Mouse (Mus musculus): ENCODE results near the gene Frmd4b. TPM values are rescaled to one million over a fixed set of nuclear protein-coding genes. Genes with fewer than 3 reads are reported as not detected.

The Frmd4b gene
- polyA plus RNA-seq, 1 experiment: 22.3 TPM

- no peaks in the 10 kb centered on the region for H3K4me1 ChIP-seq (ENCODE audit: control insufficient read depth, insufficient read depth, low read length)
- 86% methylated on average over 5 of the region's 5 CpGs for WGBS
- DNase-seq: no peak
- H3K4me3 ChIP-seq (replicated peaks; ENCODE audit: extremely low read depth, low read depth, low read length): no peak overlapping the region
- no peak for TF ChIP-seq CTCF (IDR thresholded peaks at IDR 0.05; ENCODE audit: insufficient read depth, low read length)
Measured at GRCm38 (mm10) chr6:97572226-97572625, 45.1 kb downstream of the Frmd4b start.

GRCm38 (mm10) chr6:97568538-97568937 lies 48.8 kb downstream of the Frmd4b start:
- Histone ChIP-seq H3K4me1 (ENCODE audit: control insufficient read depth, insufficient read depth, low read length) (no peaks in the 10 kb centered on the region), H3K4me3 (replicated peaks; ENCODE audit: extremely low read depth, low read depth, low read length) (no peak overlapping the region)
- no peak for DNase-seq
- WGBS: 34% methylated on average over 6 of the region's 6 CpGs
- TF ChIP-seq POLR2A (IDR thresholded peaks at IDR 0.05; ENCODE audit: borderline replicate concordance, extremely low read depth, low read depth, low read length) (no peak), CTCF (IDR thresholded peaks at IDR 0.05; ENCODE audit: insufficient read depth, low read length) (no peak)

- no peak for TF ChIP-seq CTCF (IDR thresholded peaks at IDR 0.05; ENCODE audit: insufficient read depth, low read length)
- no peak for TF ChIP-seq POLR2A (IDR thresholded peaks at IDR 0.05; ENCODE audit: borderline replicate concordance, extremely low read depth, low read depth, low read length)
- H3K4me3 ChIP-seq (replicated peaks; ENCODE audit: extremely low read depth, low read depth, low read length): no peak overlapping the region
- H3K4me1 ChIP-seq (ENCODE audit: control insufficient read depth, insufficient read depth, low read length): no peaks in the 10 kb centered on the region
- WGBS: 71% methylated on average over 4 of the region's 4 CpGs
- no peak for DNase-seq
Measured at GRCm38 (mm10) chr6:97566746-97567145, 50.6 kb downstream of the Frmd4b start.

GRCm38 (mm10) chr6:97557147-97557546 lies 60.2 kb downstream of the Frmd4b start:
- DNase-seq: no peak
- whole genome bisulfite sequencing: 71% methylated on average over 8 of the region's 8 CpGs
- TF ChIP-seq CTCF (IDR thresholded peaks at IDR 0.05; ENCODE audit: insufficient read depth, low read length) (no peak), POLR2A (IDR thresholded peaks at IDR 0.05; ENCODE audit: borderline replicate concordance, extremely low read depth, low read depth, low read length) (no peak)
- no peaks in the 10 kb centered on the region for H3K4me1 ChIP-seq (ENCODE audit: control insufficient read depth, insufficient read depth, low read length)
- no peak overlapping the region for H3K4me3 ChIP-seq (replicated peaks; ENCODE audit: extremely low read depth, low read depth, low read length)

GRCm38 (mm10) chr6:97555637-97556036 lies 61.7 kb downstream of the Frmd4b start:
- Histone ChIP-seq H3K4me3 (replicated peaks; ENCODE audit: extremely low read depth, low read depth, low read length) (no peak overlapping the region), H3K4me1 (ENCODE audit: control insufficient read depth, insufficient read depth, low read length) (no peaks in the 10 kb centered on the region)
- no peak for DNase-seq
- 95% methylated on average over 7 of the region's 7 CpGs for WGBS
- TF ChIP-seq CTCF (IDR thresholded peaks at IDR 0.05; ENCODE audit: insufficient read depth, low read length) (no peak), POLR2A (IDR thresholded peaks at IDR 0.05; ENCODE audit: borderline replicate concordance, extremely low read depth, low read depth, low read length) (no peak)

- Histone ChIP-seq H3K4me3 (replicated peaks; ENCODE audit: extremely low read depth, low read depth, low read length) (no peak overlapping the region), H3K4me1 (ENCODE audit: control insufficient read depth, insufficient read depth, low read length) (no peaks in the 10 kb centered on the region)
- 54% methylated on average over 4 of the region's 4 CpGs for whole genome bisulfite sequencing
- no peak for DNase-seq
- TF ChIP-seq POLR2A (IDR thresholded peaks at IDR 0.05; ENCODE audit: borderline replicate concordance, extremely low read depth, low read depth, low read length) (no peak), CTCF (IDR thresholded peaks at IDR 0.05; ENCODE audit: insufficient read depth, low read length) (no peak)
Measured at GRCm38 (mm10) chr6:97553431-97553830, 63.9 kb downstream of the Frmd4b start.

GRCm38 (mm10) chr6:97552573-97552972 lies 64.8 kb downstream of the Frmd4b start:
- TF ChIP-seq POLR2A (IDR thresholded peaks at IDR 0.05; ENCODE audit: borderline replicate concordance, extremely low read depth, low read depth, low read length): no peak
- TF ChIP-seq CTCF (IDR thresholded peaks at IDR 0.05; ENCODE audit: insufficient read depth, low read length): no peak
- DNase-seq: no peak
- Histone ChIP-seq H3K4me3 (replicated peaks; ENCODE audit: extremely low read depth, low read depth, low read length) (no peak overlapping the region), H3K4me1 (ENCODE audit: control insufficient read depth, insufficient read depth, low read length) (no peaks in the 10 kb centered on the region)
- 90% methylated on average over 3 of the region's 3 CpGs for WGBS

GRCm38 (mm10) chr6:97551884-97552283 lies 65.5 kb downstream of the Frmd4b start:
- TF ChIP-seq CTCF (IDR thresholded peaks at IDR 0.05; ENCODE audit: insufficient read depth, low read length) (no peak), POLR2A (IDR thresholded peaks at IDR 0.05; ENCODE audit: borderline replicate concordance, extremely low read depth, low read depth, low read length) (no peak)
- WGBS: 64% methylated on average over 8 of the region's 8 CpGs
- no peak overlapping the region for H3K4me3 ChIP-seq (replicated peaks; ENCODE audit: extremely low read depth, low read depth, low read length)

GRCm38 (mm10) chr6:97551161-97551560 lies 66.2 kb downstream of the Frmd4b start:
- WGBS: 73% methylated on average over 4 of the region's 4 CpGs
- DNase-seq: no peak
- H3K4me1 ChIP-seq (ENCODE audit: control insufficient read depth, insufficient read depth, low read length): no peaks in the 10 kb centered on the region
- no peak for TF ChIP-seq POLR2A (IDR thresholded peaks at IDR 0.05; ENCODE audit: borderline replicate concordance, extremely low read depth, low read depth, low read length)
- no peak for TF ChIP-seq CTCF (IDR thresholded peaks at IDR 0.05; ENCODE audit: insufficient read depth, low read length)
- no peak overlapping the region for H3K4me3 ChIP-seq (replicated peaks; ENCODE audit: extremely low read depth, low read depth, low read length)

More at GRCm38 (mm10) chr6:97551884-97552283, 65.5 kb downstream of the Frmd4b start:
- no peak for DNase-seq
- no peaks in the 10 kb centered on the region for H3K4me1 ChIP-seq (ENCODE audit: control insufficient read depth, insufficient read depth, low read length)

GRCm38 (mm10) chr6:97540458-97540857 lies 76.9 kb downstream of the Frmd4b start:
- Histone ChIP-seq H3K4me1 (ENCODE audit: control insufficient read depth, insufficient read depth, low read length) (no peaks in the 10 kb centered on the region; the same call in 1 of the 2 replicates), H3K4me3 (replicated peaks; ENCODE audit: extremely low read depth, low read depth, low read length) (no peak overlapping the region)
- WGBS: 86% methylated on average over 2 of the region's 2 CpGs
- TF ChIP-seq POLR2A (IDR thresholded peaks at IDR 0.05; ENCODE audit: borderline replicate concordance, extremely low read depth, low read depth, low read length): no peak
- no peak for TF ChIP-seq CTCF (IDR thresholded peaks at IDR 0.05; ENCODE audit: insufficient read depth, low read length)
- no peak for DNase-seq
